13 mouse cellular contexts compared by ENCODE assay signal in genomic region chr1:73941697-73942096, GRCm38 (mm10).
A peak's percentile ranks its signal among the peaks of the same experiment; 100 is the strongest.
DNase-seq lines count a peak whose midpoint lies in the region; ATAC-seq lines count a peak whose summit lies in the region.
"Had no signal": no experiment of that assay in that cellular context is flagged by ENCODE, and none has a peak within 500 bp of the region (broad histone marks: within the 10 kb centered on the region; RNA-seq: fewer than 3 reads in every experiment).

No protein-coding gene starts in this region.

- peaks cover 84% of the 10 kb centered on the region for H3K4me1 ChIP-seq in heart, embryonic 10.5 days
- H3K4me1 ChIP-seq in kidney, embryonic 16.5 days (ENCODE audit: insufficient read depth, low read length): peaks cover 5% of the 10 kb centered on the region; the same call in 1 of the 2 replicates
- H3K4me1 ChIP-seq in kidney, embryonic 15.5 days: 0 out of 2 replicates have a peak, but pooled peaks cover 4% of the 10 kb centered on the region
- H3K4me1 ChIP-seq in embryonic facial prominence, embryonic 15.5 days: peaks cover 39% of the 10 kb centered on the region
- H3K4me1 ChIP-seq in stomach, embryonic 14.5 days (ENCODE audit: control insufficient read depth, insufficient read depth, low read length): peaks cover 28% of the 10 kb centered on the region; the same call in 1 of the 2 replicates
- H3K4me1 ChIP-seq in forebrain, embryonic 15.5 days: no peaks in the 10 kb centered on the region
- H3K4me1 ChIP-seq: neural tube, embryonic 12.5 days had no signal

- 0 out of 2 replicates have a peak overlapping the region, but pooled peaks have one; percentile 42 for H3K27ac ChIP-seq in heart, embryonic 10.5 days
- no peak overlapping the region for H3K27ac ChIP-seq in kidney, embryonic 16.5 days (ENCODE audit: low read length)
- H3K27ac ChIP-seq in kidney, embryonic 15.5 days: no peak overlapping the region
- peak overlapping the region; percentile 79 for H3K27ac ChIP-seq in embryonic facial prominence, embryonic 15.5 days (replicated peaks)
- H3K27ac ChIP-seq in stomach, embryonic 14.5 days (ENCODE audit: low read length): peak overlapping the region; percentile 58; the same call in 1 of the 2 replicates
- no peak overlapping the region for H3K27ac ChIP-seq in forebrain, embryonic 15.5 days (replicated peaks)
- H3K27ac ChIP-seq: liver, embryonic 12.5 days; neural tube, embryonic 12.5 days had no signal

- no peak for DNase-seq in heart, embryonic 10.5 days (ENCODE audit: low spot score)
- DNase-seq in heart, postnatal 25 days (ENCODE audit: low spot score): no peak
- no peak for DNase-seq in retina, postnatal 1 day
- DNase-seq: cerebellum, adult 9-11 months; spleen, adult 18-20 months had no signal

- 0 out of 2 replicates have a peak, but pooled peaks have one; percentile 22 for ATAC-seq in kidney, embryonic 16.5 days (ENCODE audit: low FRiP score, low TSS enrichment)
- ATAC-seq in kidney, embryonic 15.5 days (replicated peaks; ENCODE audit: low FRiP score): no peak
- no peak for ATAC-seq in embryonic facial prominence, embryonic 15.5 days (ENCODE audit: insufficient number of reproducible peaks, low FRiP score, low TSS enrichment, low read depth)
- no peak for ATAC-seq in stomach, embryonic 14.5 days (ENCODE audit: insufficient number of reproducible peaks, insufficient read depth, low FRiP score, low read depth)
- no peak for ATAC-seq in forebrain, embryonic 15.5 days (replicated peaks)
- ATAC-seq: liver, embryonic 12.5 days had no signal

- H3K4me3 ChIP-seq in heart, embryonic 10.5 days: no peak overlapping the region
- H3K4me3 ChIP-seq in kidney, embryonic 16.5 days (ENCODE audit: low read length): no peak overlapping the region
- no peak overlapping the region for H3K4me3 ChIP-seq in kidney, embryonic 15.5 days (replicated peaks)
- no peak overlapping the region for H3K4me3 ChIP-seq in embryonic facial prominence, embryonic 15.5 days (replicated peaks)
- H3K4me3 ChIP-seq in stomach, embryonic 14.5 days (ENCODE audit: low read depth, low read length): no peak overlapping the region
- no peak overlapping the region for H3K4me3 ChIP-seq in forebrain, embryonic 15.5 days
- H3K4me3 ChIP-seq: erythroblast, embryonic 14.5 days; liver, embryonic 12.5 days; neural tube, embryonic 12.5 days had no signal

- 79% methylated on average over 9 of the region's 9 CpGs for WGBS in heart, embryonic 10.5 days
- 85% methylated on average over 9 of the region's 9 CpGs for WGBS in kidney, embryonic 16.5 days
- 86% methylated on average over 9 of the region's 9 CpGs for WGBS in kidney, embryonic 15.5 days
- WGBS in embryonic facial prominence, embryonic 15.5 days: 70% methylated on average over 9 of the region's 9 CpGs
- 76% methylated on average over 9 of the region's 9 CpGs for WGBS in stomach, embryonic 14.5 days
- whole genome bisulfite sequencing in forebrain, embryonic 15.5 days: 58% methylated on average over 9 of the region's 9 CpGs

- H3K4me2 ChIP-seq in kidney, embryonic 16.5 days (replicated peaks; ENCODE audit: low read depth, low read length): no peak overlapping the region
- no peak overlapping the region for H3K4me2 ChIP-seq in kidney, embryonic 15.5 days
- no peak overlapping the region for H3K4me2 ChIP-seq in embryonic facial prominence, embryonic 15.5 days (replicated peaks)
- H3K4me2 ChIP-seq in stomach, embryonic 14.5 days (replicated peaks; ENCODE audit: low read depth, low read length): no peak overlapping the region
- no peak overlapping the region for H3K4me2 ChIP-seq in forebrain, embryonic 15.5 days (replicated peaks)
- H3K4me2 ChIP-seq: liver, embryonic 12.5 days; neural tube, embryonic 12.5 days had no signal

- no peak overlapping the region for H3K9ac ChIP-seq in kidney, embryonic 16.5 days (replicated peaks; ENCODE audit: low read length)
- no peak overlapping the region for H3K9ac ChIP-seq in kidney, embryonic 15.5 days
- H3K9ac ChIP-seq in embryonic facial prominence, embryonic 15.5 days: no peak overlapping the region
- H3K9ac ChIP-seq in stomach, embryonic 14.5 days (replicated peaks; ENCODE audit: low read depth, low read length): no peak overlapping the region
- H3K9ac ChIP-seq in forebrain, embryonic 15.5 days (replicated peaks): no peak overlapping the region
- H3K9ac ChIP-seq: liver, embryonic 12.5 days; neural tube, embryonic 12.5 days had no signal

- peaks cover 63% of the 10 kb centered on the region for H3K36me3 ChIP-seq in heart, embryonic 10.5 days
- H3K36me3 ChIP-seq in kidney, embryonic 16.5 days (ENCODE audit: insufficient read depth, low read length): no peaks in the 10 kb centered on the region; the same call in 1 of the 2 replicates
- peaks cover 44% of the 10 kb centered on the region for H3K36me3 ChIP-seq in kidney, embryonic 15.5 days
- peaks cover 22% of the 10 kb centered on the region for H3K36me3 ChIP-seq in embryonic facial prominence, embryonic 15.5 days
- H3K36me3 ChIP-seq in stomach, embryonic 14.5 days (ENCODE audit: control insufficient read depth, insufficient read depth, low read length): peaks cover 6% of the 10 kb centered on the region
- H3K36me3 ChIP-seq in forebrain, embryonic 15.5 days: no peaks in the 10 kb centered on the region
- H3K36me3 ChIP-seq: liver, embryonic 12.5 days; neural tube, embryonic 12.5 days had no signal

- H3K27me3 ChIP-seq in heart, embryonic 10.5 days (ENCODE audit: insufficient read depth, poor library complexity, severe bottlenecking): peaks cover 46% of the 10 kb centered on the region
- H3K27me3 ChIP-seq in kidney, embryonic 16.5 days (ENCODE audit: insufficient read depth, low read length): no peaks in the 10 kb centered on the region
- no peaks in the 10 kb centered on the region for H3K27me3 ChIP-seq in kidney, embryonic 15.5 days
- no peaks in the 10 kb centered on the region for H3K27me3 ChIP-seq in embryonic facial prominence, embryonic 15.5 days
- no peaks in the 10 kb centered on the region for H3K27me3 ChIP-seq in stomach, embryonic 14.5 days (ENCODE audit: control insufficient read depth, insufficient read depth, low read length)
- no peaks in the 10 kb centered on the region for H3K27me3 ChIP-seq in forebrain, embryonic 15.5 days
- H3K27me3 ChIP-seq: liver, embryonic 12.5 days; neural tube, embryonic 12.5 days had no signal

- H3K9me3 ChIP-seq in heart, embryonic 10.5 days: no peaks in the 10 kb centered on the region
- no peaks in the 10 kb centered on the region for H3K9me3 ChIP-seq in kidney, embryonic 16.5 days (ENCODE audit: low read length)
- H3K9me3 ChIP-seq in kidney, embryonic 15.5 days (replicated peaks): no peaks in the 10 kb centered on the region
- no peaks in the 10 kb centered on the region for H3K9me3 ChIP-seq in embryonic facial prominence, embryonic 15.5 days (replicated peaks)
- H3K9me3 ChIP-seq in stomach, embryonic 14.5 days (ENCODE audit: control insufficient read depth, low read depth, low read length): no peaks in the 10 kb centered on the region
- H3K9me3 ChIP-seq in forebrain, embryonic 15.5 days: no peaks in the 10 kb centered on the region
- H3K9me3 ChIP-seq: liver, embryonic 12.5 days; neural tube, embryonic 12.5 days had no signal

- intact Hi-C loops in heart, postnatal 25 days (cut with DNase I): no loop called here

Comparison
In these comparisons a context has a peak if more than half of its experiments do, and no peak if none do; other contexts are left out.
1. H3K27ac ChIP-seq: peak in heart, embryonic 10.5 days (single experiment), embryonic facial prominence, embryonic 15.5 days (single experiment) and stomach, embryonic 14.5 days (single experiment); none in kidney, embryonic 16.5 days (single experiment), kidney, embryonic 15.5 days (single experiment) and forebrain, embryonic 15.5 days (single experiment).